Mouse (Mus musculus): Measurements from ENCODE around the gene Ldlrad3. TPM values are rescaled to one million over a fixed set of nuclear protein-coding genes. Genes with fewer than 3 reads are reported as not detected.

Ldlrad3 gene
- polyA plus RNA-seq, 1 experiment from 2014 or later, result 29.0 TPM

DNA sequence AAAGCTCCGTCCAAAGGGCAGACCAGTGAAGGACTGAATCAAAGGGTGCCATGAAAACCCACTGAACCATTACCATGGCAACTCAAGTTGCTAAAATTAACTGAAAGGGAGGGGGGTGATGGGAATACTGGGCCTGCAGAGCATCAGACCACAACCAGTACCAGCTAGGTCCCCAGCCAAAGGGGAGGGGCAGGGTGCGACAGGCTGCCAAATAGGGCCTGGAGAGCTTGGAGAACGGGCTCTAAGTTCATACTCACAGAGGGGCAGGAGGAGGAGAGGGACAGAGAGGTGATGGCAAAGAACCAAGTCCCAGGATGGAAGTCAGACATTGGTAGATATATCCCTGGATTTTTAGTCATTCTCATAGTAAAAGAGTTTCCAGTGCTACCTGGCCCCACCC is 222.8 kb downstream of the Ldlrad3 start:
- Histone ChIP-seq H3K4me3 (replicated peaks; ENCODE audit: low read length) (no peak overlapping the region), H3K27me3 (replicated peaks; ENCODE audit: control insufficient read depth, insufficient read depth, low read length) (no peaks in the 10 kb centered on the region), H3K9me3 (ENCODE audit: control insufficient read depth, low read length) (no peaks in the 10 kb centered on the region), H3K4me2 (ENCODE audit: low read length) (no peak overlapping the region), H3K4me1 (replicated peaks; ENCODE audit: control insufficient read depth, insufficient read depth, low read length) (peaks cover 23% of the 10 kb centered on the region), H3K9ac (replicated peaks; ENCODE audit: low read depth, low read length) (no peak overlapping the region), H3K36me3 (ENCODE audit: control insufficient read depth, insufficient read depth) (no peaks in the 10 kb centered on the region), H3K27ac (ENCODE audit: low read length) (no peak overlapping the region)
- no peak for ATAC-seq
- WGBS, result 48% methylated on average over 3 of the region's 3 CpGs

DNA sequence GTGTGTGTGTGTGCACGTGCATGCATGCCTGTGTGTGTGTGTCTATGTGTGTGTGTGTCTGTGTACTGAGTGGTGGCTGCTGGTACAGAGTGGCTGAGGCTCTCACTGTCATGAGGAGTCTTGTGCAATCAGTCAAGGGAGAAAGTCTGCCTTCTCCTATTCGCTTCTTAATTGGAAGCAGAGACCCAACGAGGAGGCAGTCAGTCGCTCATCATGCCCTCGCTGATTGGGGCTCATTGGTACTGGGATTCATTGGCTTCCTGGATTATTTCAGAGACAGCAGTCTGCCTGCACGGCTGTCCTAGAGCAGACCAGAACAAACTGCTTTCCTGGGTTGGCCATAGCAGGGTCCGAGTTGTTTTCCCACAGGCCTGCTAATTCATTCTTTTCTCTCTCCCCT is 223.8 kb downstream of the Ldlrad3 start:
- Histone ChIP-seq H3K4me3 (replicated peaks; ENCODE audit: low read length) (no peak overlapping the region), H3K9ac (replicated peaks; ENCODE audit: low read depth, low read length) (no peak overlapping the region), H3K27ac (ENCODE audit: low read length) (no peak overlapping the region), H3K27me3 (replicated peaks; ENCODE audit: control insufficient read depth, insufficient read depth, low read length) (no peaks in the 10 kb centered on the region), H3K4me2 (ENCODE audit: low read length) (no peak overlapping the region), H3K36me3 (ENCODE audit: control insufficient read depth, insufficient read depth) (no peaks in the 10 kb centered on the region), H3K4me1 (replicated peaks; ENCODE audit: control insufficient read depth, insufficient read depth, low read length) (peaks cover 18% of the 10 kb centered on the region), H3K9me3 (ENCODE audit: control insufficient read depth, low read length) (no peaks in the 10 kb centered on the region)
- WGBS, result 48% methylated on average over 7 of the region's 7 CpGs
- ATAC-seq, result no peak

GRCm38 (mm10) chr2:101961391-101961790 is 224.8 kb downstream of the Ldlrad3 start:
- no peaks in the 10 kb centered on the region for H3K36me3 ChIP-seq (ENCODE audit: control insufficient read depth, insufficient read depth)
- no peaks in the 10 kb centered on the region for H3K27me3 ChIP-seq (replicated peaks; ENCODE audit: control insufficient read depth, insufficient read depth, low read length)
- H3K4me2 ChIP-seq (ENCODE audit: low read length), result no peak overlapping the region
- H3K9me3 ChIP-seq (ENCODE audit: control insufficient read depth, low read length), result no peaks in the 10 kb centered on the region
- no peak overlapping the region for H3K9ac ChIP-seq (replicated peaks; ENCODE audit: low read depth, low read length)
- H3K27ac ChIP-seq (ENCODE audit: low read length), result no peak overlapping the region
- ATAC-seq, result no peak
- H3K4me3 ChIP-seq (replicated peaks; ENCODE audit: low read length), result no peak overlapping the region
- peaks cover 19% of the 10 kb centered on the region for H3K4me1 ChIP-seq (replicated peaks; ENCODE audit: control insufficient read depth, insufficient read depth, low read length)
- 64% methylated on average over 1 of the region's 1 CpGs for WGBS

GRCm38 (mm10) chr2:101960658-101961057 is 225.5 kb downstream of the Ldlrad3 start:
- H3K9ac ChIP-seq (replicated peaks; ENCODE audit: low read depth, low read length), result no peak overlapping the region
- H3K36me3 ChIP-seq (ENCODE audit: control insufficient read depth, insufficient read depth), result no peaks in the 10 kb centered on the region
- ATAC-seq, result no peak; the same call in 1 of the 2 replicates
- H3K9me3 ChIP-seq (ENCODE audit: control insufficient read depth, low read length), result no peaks in the 10 kb centered on the region
- no peaks in the 10 kb centered on the region for H3K27me3 ChIP-seq (replicated peaks; ENCODE audit: control insufficient read depth, insufficient read depth, low read length)
- 75% methylated on average over 8 of the region's 8 CpGs for WGBS
- H3K4me1 ChIP-seq (replicated peaks; ENCODE audit: control insufficient read depth, insufficient read depth, low read length), result peaks cover 19% of the 10 kb centered on the region
- 0 out of 2 replicates have a peak overlapping the region, but pooled peaks have one; percentile 10 for H3K27ac ChIP-seq (ENCODE audit: low read length)
- no peak overlapping the region for H3K4me3 ChIP-seq (replicated peaks; ENCODE audit: low read length)
- no peak overlapping the region for H3K4me2 ChIP-seq (ENCODE audit: low read length)

GRCm38 (mm10) chr2:101956125-101956524 is 230.1 kb downstream of the Ldlrad3 start:
- Histone ChIP-seq H3K36me3 (ENCODE audit: control insufficient read depth, insufficient read depth) (peaks cover 3% of the 10 kb centered on the region; the same call in 1 of the 2 replicates), H3K9ac (replicated peaks; ENCODE audit: low read depth, low read length) (no peak overlapping the region)

DNA sequence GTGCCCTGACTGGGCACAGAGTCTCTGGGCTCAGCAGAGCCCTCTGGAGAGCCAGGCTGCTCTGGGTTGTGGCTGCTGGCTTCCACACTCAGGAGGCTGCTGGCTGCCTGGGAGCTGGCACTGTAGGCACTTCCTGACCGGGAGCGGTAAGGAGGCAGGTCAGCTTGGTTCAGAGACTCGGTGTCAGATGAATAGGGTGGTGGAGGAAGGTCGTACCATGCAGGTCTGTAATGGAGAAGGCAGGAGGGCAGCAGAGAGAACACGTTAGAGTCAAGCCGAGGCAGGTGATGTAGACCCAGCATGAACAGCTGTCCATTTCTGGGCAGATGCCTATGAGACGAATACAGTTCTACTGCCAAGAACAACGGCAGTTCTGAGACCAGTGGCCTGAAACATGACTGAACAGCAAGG is 233.2 kb downstream of the Ldlrad3 start:
- no peak overlapping the region for H3K4me2 ChIP-seq (ENCODE audit: low read length)
- H3K9ac ChIP-seq (replicated peaks; ENCODE audit: low read depth, low read length), result no peak overlapping the region
- no peak overlapping the region for H3K27ac ChIP-seq (ENCODE audit: low read length)
- H3K36me3 ChIP-seq (ENCODE audit: control insufficient read depth, insufficient read depth), result peaks cover 3% of the 10 kb centered on the region; the same call in 1 of the 2 replicates
- 87% methylated on average over 8 of the region's 8 CpGs for WGBS
- no peak for ATAC-seq
- H3K9me3 ChIP-seq (ENCODE audit: control insufficient read depth, low read length), result no peaks in the 10 kb centered on the region
- H3K27me3 ChIP-seq (replicated peaks; ENCODE audit: control insufficient read depth, insufficient read depth, low read length), result no peaks in the 10 kb centered on the region
- H3K4me3 ChIP-seq (replicated peaks; ENCODE audit: low read length), result no peak overlapping the region
- peaks cover 9% of the 10 kb centered on the region; the same call in 1 of the 2 replicates for H3K4me1 ChIP-seq (replicated peaks; ENCODE audit: control insufficient read depth, insufficient read depth, low read length)

More at GRCm38 (mm10) chr2:101956125-101956524, 230.1 kb downstream of the Ldlrad3 start:
- H3K4me1 ChIP-seq (replicated peaks; ENCODE audit: control insufficient read depth, insufficient read depth, low read length), result peaks cover 9% of the 10 kb centered on the region; the same call in 1 of the 2 replicates
- H3K27ac ChIP-seq (ENCODE audit: low read length), result no peak overlapping the region
- no peak overlapping the region for H3K4me3 ChIP-seq (replicated peaks; ENCODE audit: low read length)
- H3K4me2 ChIP-seq (ENCODE audit: low read length), result no peak overlapping the region
- H3K9me3 ChIP-seq (ENCODE audit: control insufficient read depth, low read length), result no peaks in the 10 kb centered on the region
- H3K27me3 ChIP-seq (replicated peaks; ENCODE audit: control insufficient read depth, insufficient read depth, low read length), result no peaks in the 10 kb centered on the region
- 10% methylated on average over 10 of the region's 10 CpGs for WGBS
- ATAC-seq, result no peak

- WGBS, result 24% methylated on average over 7 of the region's 7 CpGs
- no peak overlapping the region for H3K4me3 ChIP-seq (replicated peaks; ENCODE audit: low read length)
- H3K4me1 ChIP-seq (replicated peaks; ENCODE audit: control insufficient read depth, insufficient read depth, low read length), result peaks cover 2% of the 10 kb centered on the region; the same call in 1 of the 2 replicates
- no peak overlapping the region for H3K4me2 ChIP-seq (ENCODE audit: low read length)
- H3K9ac ChIP-seq (replicated peaks; ENCODE audit: low read depth, low read length), result no peak overlapping the region
- H3K27ac ChIP-seq (ENCODE audit: low read length), result no peak overlapping the region
- peak; percentile 26; the same call in 1 of the 2 replicates for ATAC-seq
- H3K27me3 ChIP-seq (replicated peaks; ENCODE audit: control insufficient read depth, insufficient read depth, low read length), result no peaks in the 10 kb centered on the region
- H3K9me3 ChIP-seq (ENCODE audit: control insufficient read depth, low read length), result no peaks in the 10 kb centered on the region
- H3K36me3 ChIP-seq (ENCODE audit: control insufficient read depth, insufficient read depth), result peaks cover 3% of the 10 kb centered on the region; the same call in 1 of the 2 replicates
Measured at GRCm38 (mm10) chr2:101950716-101951520, 235.3 kb downstream of the Ldlrad3 start.

DNA sequence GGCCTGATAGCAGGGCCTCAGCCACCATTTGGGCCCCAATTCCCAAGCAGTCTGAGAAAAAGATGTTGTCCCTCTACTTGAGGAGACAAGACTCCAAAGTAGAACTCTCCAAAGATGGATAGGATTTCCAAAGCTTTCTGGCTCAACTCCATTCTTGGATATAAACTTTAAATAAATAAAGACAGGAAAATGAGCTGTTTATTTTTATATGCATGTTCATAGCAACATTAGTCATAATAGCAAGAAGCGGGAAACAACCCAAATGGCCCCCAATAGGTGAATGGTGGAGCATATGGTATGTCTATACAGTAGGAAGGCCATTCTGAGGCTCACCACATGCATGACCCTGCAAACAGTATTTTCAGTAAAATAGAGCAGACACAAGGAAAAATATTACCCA is 251.2 kb downstream of the Ldlrad3 start:
- Histone ChIP-seq H3K9me3 (ENCODE audit: control insufficient read depth, low read length) (no peaks in the 10 kb centered on the region), H3K36me3 (ENCODE audit: control insufficient read depth, insufficient read depth) (no peaks in the 10 kb centered on the region), H3K4me1 (replicated peaks; ENCODE audit: control insufficient read depth, insufficient read depth, low read length) (0 out of 2 replicates have a peak, but pooled peaks cover 2% of the 10 kb centered on the region), H3K4me3 (replicated peaks; ENCODE audit: low read length) (no peak overlapping the region), H3K27me3 (replicated peaks; ENCODE audit: control insufficient read depth, insufficient read depth, low read length) (no peaks in the 10 kb centered on the region), H3K4me2 (ENCODE audit: low read length) (no peak overlapping the region), H3K9ac (replicated peaks; ENCODE audit: low read depth, low read length) (no peak overlapping the region), H3K27ac (ENCODE audit: low read length) (no peak overlapping the region)
- ATAC-seq, result no peak
- 95% methylated on average over 1 of the region's 1 CpGs for WGBS

DNA sequence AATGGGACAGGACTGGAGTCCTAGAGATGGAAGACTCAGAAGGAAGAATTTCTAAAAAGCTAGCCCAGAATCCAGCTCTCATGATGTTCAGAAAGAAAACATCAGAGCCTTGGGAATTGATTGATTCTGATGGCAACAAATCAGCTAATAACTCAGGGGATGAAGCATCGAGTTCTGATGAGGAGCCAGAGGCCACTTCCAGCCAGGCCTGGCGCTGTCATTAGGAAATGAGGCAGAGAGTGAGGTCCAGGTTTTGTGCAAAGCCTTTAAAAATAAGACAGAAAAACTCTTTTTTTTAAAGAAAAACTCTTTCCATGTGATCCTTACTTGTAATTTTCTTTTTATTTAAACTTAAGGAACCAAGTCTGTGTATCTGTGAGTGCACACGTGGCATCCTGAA is 252.9 kb downstream of the Ldlrad3 start:
- no peak overlapping the region for H3K9ac ChIP-seq (replicated peaks; ENCODE audit: low read depth, low read length)
- no peak overlapping the region for H3K4me3 ChIP-seq (replicated peaks; ENCODE audit: low read length)
- no peak for ATAC-seq
- no peaks in the 10 kb centered on the region for H3K36me3 ChIP-seq (ENCODE audit: control insufficient read depth, insufficient read depth)
- no peaks in the 10 kb centered on the region for H3K27me3 ChIP-seq (replicated peaks; ENCODE audit: control insufficient read depth, insufficient read depth, low read length)
- no peak overlapping the region for H3K4me2 ChIP-seq (ENCODE audit: low read length)
- H3K9me3 ChIP-seq (ENCODE audit: control insufficient read depth, low read length), result no peaks in the 10 kb centered on the region
- no peak overlapping the region for H3K27ac ChIP-seq (ENCODE audit: low read length)
- 84% methylated on average over 3 of the region's 3 CpGs for WGBS
- 0 out of 2 replicates have a peak, but pooled peaks cover 2% of the 10 kb centered on the region for H3K4me1 ChIP-seq (replicated peaks; ENCODE audit: control insufficient read depth, insufficient read depth, low read length)

All from forebrain, embryonic 16.5 days (tissue).